Mouse (Mus musculus) heart, postnatal 0 days (tissue): Measurements from ENCODE around the gene Cpne7.

Source experiments
- CTCF ChIP-seq: IDR thresholded peaks from 2 replicates; pipeline ENCODE4 v1.5.1; 2016; ENCODE audit warnings: antibody characterized with exemption, control low read depth, low read depth
- EP300 ChIP-seq: IDR thresholded peaks from 2 replicates; pipeline ENCODE4 v1.6.1; 2016; ENCODE audit warnings: antibody characterized with exemption, low read depth

GRCm38 (mm10) chr8:123117744-123118143 lies 570 bp downstream of the Cpne7 start:
- no peak for TF ChIP-seq CTCF
- TF ChIP-seq EP300, result no peak
